Mouse (Mus musculus) left cerebral cortex, adult 2 months (tissue): ENCODE results near the gene Madcam1. TPM values are rescaled to one million over a fixed set of nuclear protein-coding genes. Genes with fewer than 3 reads are reported as not detected.

ENCODE experiments used
- DNase-seq, 2 experiments: peaks; one replicate each; pipeline ENCODE4 v3.0.0; 2021 to 2022; ENCODE audit warnings: low spot score in 2 of 2, mixed read lengths in 1 of 2; ENCODE audit errors: extremely low spot score in 1 of 2
- H3K27ac ChIP-seq: fragments of 200-600 bp; 2 replicates; pipeline ENCODE4 v1.8.1; 2022
- H3K4me3 ChIP-seq: fragments of 200-600 bp; 2 replicates; pipeline ENCODE4 v1.8.1; 2022
- CTCF ChIP-seq: fragments of 200-600 bp; IDR thresholded peaks from 2 replicates; pipeline ENCODE4 v1.8.1; 2022; ENCODE audit warnings: antibody characterized with exemption, mild to moderate bottlenecking, moderate library complexity
- intact Hi-C: fragments of 180-260 bp; cut with DNase I; formaldehyde crosslinking; loops from one replicate; pipeline ENCODE4 v1.15.1; 2025
- total RNA-seq, 2 experiments: library from RNA; stranded (reverse); gene quantifications; 2 replicates each; pipeline ENCODE4 v1.2.3; 2021

The Madcam1 gene
- total RNA-seq, 2 experiments from 2014 or later = not detected

DNA sequence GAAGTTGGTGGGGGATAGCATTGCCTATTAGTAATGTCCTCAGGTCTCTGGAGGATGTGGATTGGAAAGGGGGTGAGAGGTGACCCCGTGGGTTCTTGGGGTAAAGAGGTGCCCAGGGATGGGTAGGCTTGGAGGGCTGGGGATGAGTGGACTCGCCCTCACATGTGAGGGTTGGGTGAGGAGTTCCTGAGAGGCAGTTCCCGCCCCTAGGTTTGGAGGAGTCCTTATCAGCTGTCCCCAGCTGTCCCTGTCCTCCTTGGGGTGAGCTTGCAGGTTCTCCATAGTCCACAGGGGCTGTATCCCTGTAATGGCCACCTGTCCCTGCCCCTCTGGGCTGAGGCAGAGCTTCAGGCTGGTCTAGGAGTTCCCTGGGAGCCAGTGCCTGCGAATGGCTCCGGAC, 41.6 kb downstream of the Madcam1 start:
- TF ChIP-seq CTCF = no peak
- DNase-seq = no peak
- intact Hi-C loops = loop anchor here (2.0 kb wide), 1 partner anchor 61 kb away; the partner anchor contains the start of gene Rnf126
- Histone ChIP-seq H3K4me3 (peak overlapping the region; percentile 97), H3K27ac (peak overlapping the region; percentile 94)

DNA sequence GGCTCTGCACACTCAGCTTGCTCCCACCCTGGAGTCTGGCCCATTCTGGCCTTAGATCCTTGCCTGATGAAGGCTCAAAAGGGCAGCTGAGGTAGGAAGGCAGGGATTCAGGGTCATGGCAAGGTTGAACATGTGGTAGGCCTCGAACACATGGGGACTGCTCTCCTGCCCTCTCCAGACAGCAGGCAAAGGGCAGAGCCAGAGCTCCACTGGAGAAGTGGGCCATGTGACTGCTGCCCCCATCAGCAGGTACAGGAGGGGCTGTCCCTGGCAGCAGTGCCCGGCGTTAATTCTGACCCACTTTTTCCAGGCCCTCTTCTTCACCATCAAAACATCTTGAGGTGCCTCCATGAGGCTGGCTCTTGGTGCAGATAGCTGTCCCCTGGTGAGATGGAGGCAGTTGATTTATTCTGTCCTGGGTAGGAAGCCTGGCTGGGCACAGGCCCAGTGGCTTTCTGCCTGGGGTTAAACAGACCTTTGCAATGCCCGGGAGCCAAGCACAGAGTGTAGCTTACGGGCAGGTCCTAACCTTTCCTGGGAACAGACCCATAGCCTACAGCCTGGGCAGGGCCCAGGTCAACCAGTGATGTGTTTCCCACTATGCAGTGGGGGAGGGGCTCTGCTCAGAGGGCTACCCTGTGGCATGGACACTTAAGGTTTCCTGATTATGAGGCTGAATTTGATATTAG, 42.2 kb downstream of the Madcam1 start:
- intact Hi-C loops = no loop called here
- DNase-seq = no peak
- H3K4me3 ChIP-seq = peak overlapping the region; percentile 97
- TF ChIP-seq CTCF = no peak
- peak overlapping the region; percentile 94 for H3K27ac ChIP-seq

- TF ChIP-seq CTCF = no peak
- intact Hi-C loops = no loop called here
- no peak for DNase-seq
- Histone ChIP-seq H3K4me3 (peak overlapping the region; percentile 97), H3K27ac (peak overlapping the region; percentile 53)
These were observed 42.8 kb downstream of the Madcam1 start for GRCm38 (mm10) chr10:79707162-79707561.

DNA sequence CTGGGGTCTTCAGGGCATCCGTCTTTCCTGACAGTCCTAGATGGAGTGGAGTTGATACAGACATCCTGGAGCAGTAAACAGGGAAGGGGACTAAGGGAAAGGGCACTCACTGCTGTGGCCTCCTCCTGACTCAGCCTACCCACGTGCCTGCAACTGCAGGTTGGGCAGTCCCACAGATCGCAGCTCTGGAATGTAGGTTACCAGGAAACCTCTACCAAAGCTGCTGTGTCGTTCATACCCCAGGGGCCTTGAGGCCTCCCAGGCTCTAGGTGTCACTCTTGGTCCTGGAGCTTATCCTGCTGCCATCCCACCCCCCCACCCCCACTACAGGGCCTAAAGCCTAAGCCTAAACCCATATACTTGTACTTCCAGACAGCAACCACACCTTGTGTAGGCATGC, 43.4 kb downstream of the Madcam1 start:
- intact Hi-C loops = no loop called here
- TF ChIP-seq CTCF = no peak; the same call in 1 of the 2 replicates
- DNase-seq = no peak
- peak overlapping the region; percentile 97 for H3K4me3 ChIP-seq
- H3K27ac ChIP-seq = peak overlapping the region; percentile 53

- no peak for DNase-seq
- peak overlapping the region; percentile 25 for H3K4me3 ChIP-seq
- H3K27ac ChIP-seq = peak overlapping the region; percentile 25; the same call in 1 of the 2 replicates
- no peak for TF ChIP-seq CTCF
- intact Hi-C loops = no loop called here
These were observed 44.3 kb downstream of the Madcam1 start for GRCm38 (mm10) chr10:79708668-79709067.

GRCm38 (mm10) chr10:79709307-79709706, 44.9 kb downstream of the Madcam1 start:
- Histone ChIP-seq H3K4me3 (peak overlapping the region; percentile 25), H3K27ac (peak overlapping the region; percentile 25)
- intact Hi-C loops = no loop called here
- TF ChIP-seq CTCF = no peak
- no peak for DNase-seq

DNA sequence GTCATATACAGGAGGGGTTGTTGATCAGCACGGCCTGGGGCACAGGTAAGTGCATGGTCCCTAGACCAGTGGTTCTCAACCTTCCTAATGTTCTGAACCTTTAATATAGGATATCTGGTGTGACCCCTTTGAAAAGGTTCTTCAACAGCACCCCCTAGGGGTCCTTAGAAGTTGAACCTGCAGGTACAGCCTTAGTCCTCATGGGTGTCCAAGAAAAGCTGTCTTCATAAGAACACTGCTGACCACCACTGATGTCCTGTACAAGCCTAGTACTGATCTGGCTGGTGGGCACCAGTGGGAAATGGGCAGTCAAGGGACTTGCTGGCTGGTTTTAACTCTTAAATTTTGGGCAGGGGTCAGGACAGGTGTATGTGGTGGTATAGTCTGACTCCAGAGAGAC, 47.7 kb downstream of the Madcam1 start:
- intact Hi-C loops = no loop called here
- no peak for DNase-seq
- H3K4me3 ChIP-seq = no peak overlapping the region
- no peak overlapping the region for H3K27ac ChIP-seq
- TF ChIP-seq CTCF = no peak; the same call in none of the 2 replicates

- peak; percentile 73 to 83 for DNase-seq
- peak overlapping the region; percentile 63 for H3K27ac ChIP-seq
- H3K4me3 ChIP-seq = no peak overlapping the region
- intact Hi-C loops = no loop called here
- TF ChIP-seq CTCF = peak; percentile 67
These were observed 48.3 kb downstream of the Madcam1 start for GRCm38 (mm10) chr10:79712499-79713126.

DNA sequence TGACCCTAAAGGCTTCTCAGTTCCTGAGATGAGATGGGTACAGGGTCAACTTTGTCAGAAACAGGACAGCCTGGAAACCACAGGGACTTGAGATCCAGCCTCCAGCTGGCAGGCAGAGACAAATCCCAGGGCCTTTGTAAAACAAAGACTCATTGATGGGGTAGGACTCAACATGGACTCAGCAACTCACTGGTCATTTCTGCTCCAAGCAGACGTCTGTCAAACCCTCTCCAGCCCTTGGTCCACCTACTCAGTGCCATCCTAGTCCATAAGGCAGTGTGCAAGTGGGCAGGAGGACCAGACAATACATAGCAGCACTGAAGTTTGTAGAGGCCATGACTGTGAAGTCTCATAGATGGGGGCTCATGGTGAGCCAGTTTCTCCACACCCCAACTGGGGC, 48.8 kb downstream of the Madcam1 start:
- Histone ChIP-seq H3K27ac (peak overlapping the region; percentile 63), H3K4me3 (no peak overlapping the region)
- no peak for DNase-seq
- no peak for TF ChIP-seq CTCF
- intact Hi-C loops = no loop called here

DNA sequence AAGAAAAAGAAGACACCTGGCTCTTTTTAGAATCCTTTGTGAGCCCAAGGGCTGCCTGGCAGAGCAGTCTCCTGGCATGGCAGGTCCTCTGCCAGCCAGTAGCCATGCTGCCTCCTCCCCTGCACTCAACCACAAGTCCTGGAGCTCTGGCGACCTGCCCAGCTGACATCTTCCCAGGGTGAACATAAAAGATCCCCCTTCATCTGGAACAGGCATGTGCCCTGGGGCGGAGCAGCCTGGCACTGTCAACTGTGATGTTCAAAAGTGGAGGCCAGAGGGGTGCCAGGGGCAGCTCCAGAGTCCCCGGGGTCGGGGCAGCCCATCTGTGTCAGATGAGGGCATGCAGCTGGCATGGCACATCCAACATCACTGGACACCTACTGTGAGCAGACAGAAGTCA, 50.6 kb downstream of the Madcam1 start:
- no peak for DNase-seq
- TF ChIP-seq CTCF = no peak
- intact Hi-C loops = no loop called here
- H3K27ac ChIP-seq = no peak overlapping the region
- no peak overlapping the region for H3K4me3 ChIP-seq

GRCm38 (mm10) chr10:79716254-79716987, 52.1 kb downstream of the Madcam1 start, which contains the start of gene Hcn2:
Gene Hcn2, plus strand, starts transcription at chr10:79716634.
- intact Hi-C loops = no loop called here

GRCm38 (mm10) chr10:79716988-79717355, 52.6 kb downstream of the Madcam1 start:
- intact Hi-C loops = no loop called here
- Histone ChIP-seq H3K27ac (peak overlapping the region; percentile 47), H3K4me3 (peak overlapping the region; percentile 84)
- DNase-seq = peak; percentile 61 to 74
- TF ChIP-seq CTCF = no peak

More at GRCm38 (mm10) chr10:79716254-79716987, 52.1 kb downstream of the Madcam1 start, which contains the start of gene Hcn2:
- DNase-seq = no peak
- no peak for TF ChIP-seq CTCF
- peak within 1 kb of the TSS; percentile 84 for H3K4me3 ChIP-seq
- peak within 1 kb of the TSS; percentile 89 for H3K27ac ChIP-seq
